8 mouse cellular contexts compared by ENCODE assay signal in the genomic region with DNA sequence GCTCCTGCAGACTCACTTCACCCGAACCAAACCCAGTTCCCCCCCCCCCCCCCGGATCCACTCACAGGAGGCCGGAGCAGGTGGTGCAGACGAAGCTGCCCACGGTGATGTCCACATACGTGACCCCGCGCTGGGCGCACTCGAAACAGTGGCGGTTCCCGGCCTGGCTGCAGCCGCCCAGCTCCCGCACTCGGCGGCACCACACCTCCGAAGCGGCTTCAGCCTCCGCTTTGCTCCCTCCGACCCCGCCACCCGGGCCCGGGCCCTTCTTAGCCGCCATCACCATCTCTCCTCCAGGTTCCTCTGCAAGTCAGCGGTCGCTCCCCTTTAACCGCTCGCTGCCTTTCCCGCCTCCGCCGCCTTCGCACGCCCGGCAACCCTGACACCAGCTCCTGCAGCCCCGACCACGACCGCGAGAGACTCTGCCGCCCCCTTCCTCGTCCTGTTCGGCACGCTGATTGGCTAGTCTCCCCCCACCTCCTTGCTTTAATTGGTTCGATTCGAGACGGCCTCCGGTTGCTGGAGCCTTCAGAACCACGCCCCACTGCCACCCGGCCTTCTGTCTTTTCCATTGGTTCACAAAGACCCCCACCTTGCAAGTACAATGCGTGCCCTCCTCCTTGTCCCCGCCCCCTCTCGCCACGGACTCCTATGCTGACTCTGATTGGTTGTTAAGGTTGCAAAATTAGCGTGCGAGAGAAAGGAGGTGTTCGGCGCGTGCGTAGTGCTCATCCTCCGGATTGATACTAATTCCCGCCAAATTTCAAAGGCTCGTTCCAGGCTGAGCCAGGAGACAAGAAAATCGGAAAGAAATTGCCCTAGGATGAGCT. TPM values are rescaled to one million over a fixed set of nuclear protein-coding genes. Genes with fewer than 3 reads are reported as not detected.
DNase-seq lines count a peak whose midpoint lies in the region; ATAC-seq and TF ChIP-seq lines count a peak whose summit lies in the region.

A gene (minus strand): TSS at position 433 of the 830 bp plus-strand sequence.

- peak within 1 kb of the TSS; percentile 62; the same call in 1 of the 2 replicates for H3K27ac ChIP-seq in embryonic facial prominence, embryonic 13.5 days
- H3K27ac ChIP-seq in kidney, adult 2 months (ENCODE audit: insufficient read depth, low read depth, low read length): peak within 1 kb of the TSS; percentile 57
- peak within 1 kb of the TSS; percentile 72 for H3K27ac ChIP-seq in limb, embryonic 12.5 days
- peak within 1 kb of the TSS; percentile 84 for H3K27ac ChIP-seq in midbrain, embryonic 15.5 days
- H3K27ac ChIP-seq in spleen, adult 2 months (ENCODE audit: insufficient read depth, low read length): peak within 1 kb of the TSS; percentile 57; the same call in 1 of the 2 replicates

- peaks cover 23% of the 10 kb centered on the region for H3K4me1 ChIP-seq in embryonic facial prominence, embryonic 13.5 days
- peaks cover 7% of the 10 kb centered on the region; the same call in 1 of the 2 replicates for H3K4me1 ChIP-seq in kidney, adult 2 months (ENCODE audit: control insufficient read depth, insufficient read depth, low read length)
- H3K4me1 ChIP-seq in limb, embryonic 12.5 days (replicated peaks): peaks cover 13% of the 10 kb centered on the region
- peaks cover 25% of the 10 kb centered on the region for H3K4me1 ChIP-seq in midbrain, embryonic 15.5 days
- H3K4me1 ChIP-seq in spleen, adult 2 months (ENCODE audit: control insufficient read depth, insufficient read depth, insufficient read length): peaks cover 12% of the 10 kb centered on the region

- under 1% methylated on average over 60 of the region's 62 CpGs for WGBS in embryonic facial prominence, embryonic 13.5 days
- WGBS in kidney, adult 2 months: 1% methylated on average over 61 of the region's 62 CpGs
- WGBS in limb, embryonic 12.5 days: under 1% methylated on average over 62 of the region's 62 CpGs
- under 1% methylated on average over 62 of the region's 62 CpGs for WGBS in midbrain, embryonic 15.5 days
- WGBS in spleen, adult 2 months: under 1% methylated on average over 59 of the region's 62 CpGs

- H3K36me3 ChIP-seq in embryonic facial prominence, embryonic 13.5 days: peaks cover 3% of the 10 kb centered on the region; the same call in 1 of the 2 replicates
- H3K36me3 ChIP-seq in kidney, adult 2 months (ENCODE audit: control insufficient read depth, insufficient read depth, low read length): no peaks in the 10 kb centered on the region
- 0 out of 2 replicates have a peak, but pooled peaks cover 10% of the 10 kb centered on the region for H3K36me3 ChIP-seq in limb, embryonic 12.5 days
- H3K36me3 ChIP-seq in midbrain, embryonic 15.5 days (replicated peaks): no peaks in the 10 kb centered on the region
- no peaks in the 10 kb centered on the region for H3K36me3 ChIP-seq in spleen, adult 2 months (ENCODE audit: control insufficient read depth, insufficient read depth, low read length)

- DNase-seq in 3134 (ENCODE audit: extremely low read depth, insufficient read length, low spot score): peak; percentile 97
- DNase-seq in adrenal gland, postnatal 36 days: peak; percentile 99
- peak; percentile 97 to 99 for DNase-seq in heart, adult 18-20 months
- peak; percentile 100 for DNase-seq in kidney, adult 2 months
- DNase-seq in spleen, adult 2 months (ENCODE audit: low read depth in 1 of 2, low spot score in 2 of 2): peak; percentile 99

- no peak for TF ChIP-seq CTCF in kidney, adult 2 months (conservative IDR thresholded peaks at IDR 0.05; ENCODE audit: insufficient read depth, insufficient read length, low read depth, low read length)
- TF ChIP-seq CTCF in spleen, adult 2 months (IDR thresholded peaks at IDR 0.05; ENCODE audit: extremely low read depth, insufficient read depth, insufficient read length, insufficient replicate concordance): no peak

- peak within 1 kb of the TSS; percentile 90 for H3K4me2 ChIP-seq in embryonic facial prominence, embryonic 13.5 days
- H3K4me2 ChIP-seq in limb, embryonic 12.5 days: peak within 1 kb of the TSS; percentile 83
- H3K4me2 ChIP-seq in midbrain, embryonic 15.5 days: peak within 1 kb of the TSS; percentile 86

- H3K4me3 ChIP-seq in embryonic facial prominence, embryonic 13.5 days: peak within 1 kb of the TSS; percentile 73
- peak within 1 kb of the TSS; percentile 74 for H3K4me3 ChIP-seq in kidney, adult 2 months (ENCODE audit: insufficient read depth, low read depth, low read length)
- H3K4me3 ChIP-seq in limb, embryonic 12.5 days (replicated peaks): peak within 1 kb of the TSS; percentile 69
- peak within 1 kb of the TSS; percentile 80 for H3K4me3 ChIP-seq in midbrain, embryonic 15.5 days
- peak within 1 kb of the TSS; percentile 71 for H3K4me3 ChIP-seq in spleen, adult 2 months (ENCODE audit: extremely low read depth, insufficient read depth, insufficient read length)

- H3K9ac ChIP-seq in embryonic facial prominence, embryonic 13.5 days: peak within 1 kb of the TSS; percentile 76
- H3K9ac ChIP-seq in limb, embryonic 12.5 days (replicated peaks): peak within 1 kb of the TSS; percentile 69
- peak within 1 kb of the TSS; percentile 64 for H3K9ac ChIP-seq in midbrain, embryonic 15.5 days

- TF ChIP-seq POLR2A in kidney, adult 2 months (IDR thresholded peaks at IDR 0.05; ENCODE audit: low read depth, low read length): peak; percentile 32
- TF ChIP-seq POLR2A in spleen, adult 2 months (IDR thresholded peaks at IDR 0.05; ENCODE audit: low read depth, low read length): peak; percentile 42; the same call in 1 of the 2 replicates

- no peaks in the 10 kb centered on the region for H3K27me3 ChIP-seq in embryonic facial prominence, embryonic 13.5 days
- no peaks in the 10 kb centered on the region for H3K27me3 ChIP-seq in kidney, adult 2 months (replicated peaks; ENCODE audit: control insufficient read depth, insufficient read depth, low read length)
- H3K27me3 ChIP-seq in limb, embryonic 12.5 days: no peaks in the 10 kb centered on the region
- no peaks in the 10 kb centered on the region for H3K27me3 ChIP-seq in midbrain, embryonic 15.5 days (replicated peaks)
- no peaks in the 10 kb centered on the region for H3K27me3 ChIP-seq in spleen, adult 2 months (ENCODE audit: control insufficient read depth, insufficient read depth, low read length)

- peak; percentile 97 for ATAC-seq in embryonic facial prominence, embryonic 13.5 days (ENCODE audit: insufficient number of reproducible peaks, insufficient read depth, low FRiP score, low TSS enrichment, low read depth)
- peak; percentile 100 for ATAC-seq in limb, embryonic 12.5 days (ENCODE audit: insufficient number of reproducible peaks, insufficient read depth, low FRiP score, low TSS enrichment, low read depth)
- ATAC-seq in midbrain, embryonic 15.5 days (replicated peaks): peak; percentile 100

- no peaks in the 10 kb centered on the region for H3K9me3 ChIP-seq in embryonic facial prominence, embryonic 13.5 days
- no peaks in the 10 kb centered on the region for H3K9me3 ChIP-seq in limb, embryonic 12.5 days
- no peaks in the 10 kb centered on the region for H3K9me3 ChIP-seq in midbrain, embryonic 15.5 days

RNA-seq across cellular contexts. Expression of the gene that starts here (rescaled TPM):
- 10 to 100 TPM; 30.4 to 30.6 TPM for total RNA-seq in adrenal gland, postnatal 36 days (2021)
- polyA plus RNA-seq in embryonic facial prominence, embryonic 13.5 days (2015; fragmentation: Nextera tagmentation; extraction: Ambion mirVana): 15.8 and 19.2 TPM in 2 replicates
- 10 to 100 TPM; 16.9 to 23.0 TPM for total RNA-seq in heart, adult 18-20 months (2021)
- 36.5 and 48.1 TPM in 2 replicates for polyA plus RNA-seq in kidney, adult 2 months (2012; rRNA removed)
- polyA plus RNA-seq in limb, embryonic 12.5 days (2016; fragmentation: Nextera tagmentation; extraction: Ambion mirVana): 22.8 and 23.1 TPM in 2 replicates
- 17.0 and 18.3 TPM in 2 replicates for polyA plus RNA-seq in midbrain, embryonic 15.5 days (2015; fragmentation: Nextera tagmentation; extraction: Ambion mirVana)
- polyA plus RNA-seq in spleen, adult 2 months (2012; rRNA removed): 16.5 and 23.3 TPM in 2 replicates

Comparison
In these comparisons a context has a peak if more than half of its experiments do, and no peak if none do; other contexts are left out.
1. Peak in every context shown above with its lines: DNase-seq, ATAC-seq, H3K4me3 ChIP-seq and H3K27ac ChIP-seq.